Mouse (Mus musculus) heart, adult 2 months (tissue): Measurements from ENCODE around the gene Spred2.

ENCODE experiments used
- CTCF ChIP-seq: fragments of 200-600 bp; IDR thresholded peaks from 2 replicates; pipeline ENCODE4 v1.8.1; 2022; ENCODE audit warnings: antibody characterized with exemption, mild to moderate bottlenecking, moderate library complexity
- EP300 ChIP-seq: fragments of 200-500 bp; IDR thresholded peaks from 2 replicates; pipeline ENCODE4 v1.6.1; 2011; ENCODE audit warnings: low read depth, low read length, control low read depth; ENCODE audit not compliant: insufficient read depth
- POLR2A ChIP-seq: fragments of 200-500 bp; IDR thresholded peaks from 2 replicates; pipeline ENCODE4 v1.6.1; 2011; ENCODE audit warnings: mild to moderate bottlenecking, low read depth, low read length, control low read depth; ENCODE audit not compliant: insufficient read depth

DNA sequence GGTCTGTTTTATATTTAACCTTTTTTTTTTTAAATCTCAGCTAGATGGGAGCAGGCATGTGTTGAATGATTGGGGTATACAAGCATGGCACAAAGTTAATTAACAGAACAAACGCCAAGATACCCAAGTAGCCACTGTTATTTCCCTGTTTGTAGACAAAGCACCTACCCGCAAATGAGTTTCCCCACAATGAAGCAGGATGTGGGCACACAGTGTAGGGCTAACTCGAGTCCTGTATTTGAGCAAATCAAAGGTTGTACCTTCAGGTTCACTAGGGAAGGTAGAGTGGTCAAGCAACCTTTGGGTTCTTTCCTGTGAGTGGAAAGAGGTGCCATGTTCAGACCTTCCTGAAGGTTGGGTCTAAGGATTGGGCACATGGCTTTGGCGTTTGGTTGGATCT is 41.5 kb downstream of the Spred2 start:
- TF ChIP-seq POLR2A = no peak
- TF ChIP-seq CTCF = no peak
- no peak for TF ChIP-seq EP300
